Mouse (Mus musculus): ENCODE measurements at regions not wholly inside any gene's neighbourhood (a gene's known extent, or its start where the extent isn't known, plus 50 kb on each side); places are given as distances from the start of the nearest gene placed in this dataset.

GRCm38 (mm10) chr6:52429204-52429552 lies 115.9 kb downstream of the Evx1 start:
- no peak for DNase-seq (ENCODE audit: low spot score)

GRCm38 (mm10) chr6:52433234-52433633 lies 119.9 kb downstream of the Evx1 start:
- DNase-seq (ENCODE audit: low spot score) = no peak

DNA sequence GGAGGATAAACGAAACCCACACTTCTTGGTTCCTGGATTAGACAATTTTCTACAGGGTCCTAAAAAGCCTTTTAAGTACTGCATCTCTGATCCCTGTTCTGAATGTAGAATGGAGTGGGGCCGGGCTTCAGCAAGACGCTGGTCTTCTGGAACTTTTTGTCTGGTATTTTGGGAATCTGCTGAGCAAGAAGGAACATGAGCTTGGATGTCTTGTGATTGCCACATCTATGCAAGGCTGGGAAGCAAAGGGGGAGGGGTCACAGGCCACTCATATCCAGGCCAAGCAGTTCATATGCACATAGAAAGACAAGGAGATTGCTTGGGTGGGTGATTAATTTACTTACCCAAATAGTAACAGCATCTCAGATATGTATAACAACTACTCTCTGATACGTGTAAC lies 121.5 kb downstream of the Evx1 start:
- DNase-seq (ENCODE audit: low spot score) = no peak

- DNase-seq (ENCODE audit: low spot score) = no peak
Observed at GRCm38 (mm10) chr6:52435358-52435757, 122.1 kb downstream of the Evx1 start.

GRCm38 (mm10) chr6:52438366-52438765 lies 125.1 kb downstream of the Evx1 start:
- DNase-seq (ENCODE audit: low spot score) = no peak

DNA sequence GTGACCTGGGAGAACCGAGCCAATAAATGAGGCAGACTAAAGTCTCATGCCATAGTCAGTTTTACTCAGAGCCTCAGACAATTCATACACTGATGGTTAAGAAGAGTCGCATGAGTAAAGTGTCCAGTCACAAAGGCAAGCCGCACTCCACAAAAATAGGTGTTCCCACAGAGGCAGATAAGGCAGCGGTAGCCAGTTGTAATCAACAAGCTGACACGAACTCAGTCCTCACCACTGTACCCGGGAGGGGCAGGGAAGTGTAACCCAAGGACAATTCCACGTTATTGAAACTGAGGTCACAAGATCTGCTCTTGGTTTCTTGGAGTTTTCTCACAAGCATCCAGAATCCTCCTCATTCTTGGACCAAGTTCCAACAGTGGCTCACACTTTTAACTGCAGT lies 125.9 kb downstream of the Evx1 start:
- DNase-seq (ENCODE audit: low spot score) = no peak

- DNase-seq (ENCODE audit: low spot score) = no peak
Observed at GRCm38 (mm10) chr6:52440160-52440559, 126.9 kb downstream of the Evx1 start.

DNA sequence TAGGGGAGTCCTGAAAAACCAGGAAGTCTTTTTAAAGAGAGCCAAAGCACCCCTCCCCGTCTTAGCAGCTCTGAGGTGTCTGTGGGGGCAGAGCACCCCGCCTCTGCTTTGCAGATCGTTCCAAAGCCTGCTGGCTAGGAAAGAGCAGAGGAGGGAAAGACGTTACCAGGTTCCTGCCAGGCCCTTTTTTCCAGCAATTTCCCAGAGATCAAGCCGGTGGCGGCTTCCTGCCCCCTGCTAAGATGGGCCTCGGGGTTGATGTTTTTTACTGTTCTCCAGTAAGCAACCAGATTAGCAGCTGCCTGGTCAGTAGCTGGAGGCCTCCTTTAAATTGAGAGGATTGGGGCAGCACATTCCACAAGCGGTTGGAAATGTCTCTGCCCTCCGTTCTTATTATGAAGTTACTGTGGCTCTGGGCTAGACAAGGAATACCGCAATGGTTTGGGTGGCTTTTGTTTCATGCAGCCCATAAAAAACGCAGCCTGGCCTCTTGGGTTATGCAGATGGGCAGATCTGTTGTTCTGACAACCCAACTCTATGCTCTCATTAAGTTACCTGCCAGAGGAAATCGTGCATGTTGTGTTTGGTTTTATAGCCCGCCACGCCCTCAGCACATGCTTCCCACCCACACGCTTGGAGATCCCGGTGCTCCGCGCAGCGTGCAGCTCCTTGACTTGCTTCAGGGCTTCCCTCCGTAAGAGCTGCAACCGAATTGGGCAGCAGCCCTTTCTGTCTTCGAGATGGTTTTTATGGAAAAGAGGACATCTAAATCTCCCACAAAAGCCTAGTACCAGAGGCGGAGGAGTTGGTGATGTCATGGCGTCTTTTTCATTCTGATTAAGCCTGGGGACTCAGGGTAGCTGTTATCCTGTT lies 130.1 kb downstream of the Evx1 start:
- DNase-seq (ENCODE audit: low spot score) = no peak

DNA sequence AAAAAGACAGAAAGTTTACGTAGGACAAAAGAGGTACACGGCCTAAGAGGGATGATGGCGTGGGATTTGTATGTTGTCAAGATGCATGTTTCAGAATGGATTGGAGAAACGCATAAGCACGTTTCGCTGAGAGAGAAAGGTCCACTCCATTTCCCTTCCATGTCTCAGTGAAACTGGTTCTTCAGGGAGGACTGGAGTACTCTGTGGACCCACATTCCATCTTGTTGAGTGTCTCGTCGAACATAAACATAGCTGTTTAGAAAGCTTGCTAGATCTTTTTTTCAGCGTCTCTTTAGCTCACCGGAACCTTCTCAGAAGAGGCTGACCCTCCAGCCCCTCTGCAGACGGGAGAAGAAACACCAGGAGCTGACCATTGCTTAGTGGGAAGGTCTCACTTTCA lies 145.5 kb downstream of the Evx1 start:
- no peak for DNase-seq (ENCODE audit: low spot score)

- DNase-seq (ENCODE audit: low spot score) = no peak
Observed at GRCm38 (mm10) chr6:52461186-52461585, 147.9 kb downstream of the Evx1 start.

- peak; percentile 18 for DNase-seq (ENCODE audit: low spot score)
Observed at GRCm38 (mm10) chr6:52463369-52463768, 150.1 kb downstream of the Evx1 start.

DNA sequence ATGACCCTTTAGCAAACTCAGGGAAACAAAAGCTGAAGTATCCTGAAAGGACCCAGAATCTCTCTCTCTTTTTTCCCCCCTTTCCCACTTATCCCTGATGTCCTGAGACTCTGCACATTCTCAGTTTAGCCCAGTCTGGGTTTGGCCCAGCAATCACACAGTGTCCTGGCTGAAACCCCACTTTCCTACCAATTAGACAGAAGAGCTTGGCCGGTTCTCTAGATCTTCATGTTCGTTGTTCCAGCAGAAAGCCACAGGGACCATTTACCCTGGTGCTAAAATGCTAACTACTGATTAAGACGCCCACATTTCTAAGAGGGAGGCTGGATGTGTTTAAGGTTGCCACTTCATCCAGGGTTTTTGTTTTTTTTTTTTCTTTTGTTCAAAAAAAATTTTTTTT lies 151.3 kb downstream of the Evx1 start:
- DNase-seq (ENCODE audit: low spot score) = no peak

DNA sequence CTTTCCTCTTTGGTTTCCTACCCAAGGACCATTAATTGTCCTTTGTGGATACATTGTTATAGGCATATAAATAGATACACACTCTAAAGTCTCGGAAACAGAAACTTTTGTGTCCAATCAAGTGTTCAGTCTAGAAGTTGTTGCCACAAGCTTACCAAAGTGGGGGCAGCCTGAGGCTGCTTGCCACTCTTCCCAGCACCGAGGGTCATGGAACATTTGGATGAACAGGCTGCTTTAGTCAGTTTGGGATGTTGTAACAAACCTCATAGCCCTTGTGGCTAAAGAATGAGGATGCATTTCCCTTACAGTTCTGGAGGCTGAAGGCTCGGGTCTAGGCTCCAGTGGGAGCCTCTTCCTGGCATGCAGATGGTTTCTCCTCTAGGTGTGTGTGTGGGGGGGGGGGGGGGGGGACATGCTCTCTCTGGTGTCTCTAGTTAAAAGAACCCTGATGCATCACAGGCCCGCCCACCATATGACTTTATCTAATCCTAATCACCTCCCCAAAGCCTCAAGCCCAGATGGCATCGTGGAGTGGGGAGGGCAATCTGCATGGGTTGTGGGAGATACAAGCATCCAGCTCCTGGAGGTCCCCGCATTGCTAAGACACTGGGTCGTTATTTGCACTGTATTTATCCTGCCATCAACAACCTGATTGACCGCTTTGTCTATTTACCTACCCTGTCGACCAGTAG lies 152.7 kb downstream of the Evx1 start:
- DNase-seq (ENCODE audit: low spot score) = no peak

DNA sequence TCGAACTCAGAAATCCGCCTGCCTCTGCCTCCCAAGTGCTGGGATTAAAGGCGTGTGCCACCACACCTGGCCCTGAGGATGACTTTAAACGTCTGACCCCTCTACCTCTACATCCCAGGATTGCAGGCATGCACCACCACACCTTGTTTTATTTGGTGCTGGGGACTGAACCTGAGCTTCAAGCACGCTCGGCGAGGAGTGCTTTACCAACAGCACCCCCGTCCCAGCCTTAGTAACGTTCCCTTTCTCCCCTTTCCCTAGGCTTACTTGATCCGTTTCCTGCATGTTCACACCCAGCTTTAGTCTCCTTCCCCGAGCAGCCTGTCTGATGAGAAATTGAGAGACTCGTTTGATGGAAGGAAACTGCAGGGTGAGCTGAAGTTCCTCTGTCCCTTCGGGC lies 157.5 kb downstream of the Evx1 start:
- DNase-seq (ENCODE audit: low spot score) = no peak

- no peak for DNase-seq (ENCODE audit: low spot score)
Observed at GRCm38 (mm10) chr6:52471384-52471957, 158.2 kb downstream of the Evx1 start.

- DNase-seq (ENCODE audit: low spot score) = no peak
Observed at GRCm38 (mm10) chr6:52472008-52472407, 158.7 kb downstream of the Evx1 start.

GRCm38 (mm10) chr6:52473042-52473589 lies 159.8 kb downstream of the Evx1 start:
- no peak for DNase-seq (ENCODE audit: low spot score)

DNA sequence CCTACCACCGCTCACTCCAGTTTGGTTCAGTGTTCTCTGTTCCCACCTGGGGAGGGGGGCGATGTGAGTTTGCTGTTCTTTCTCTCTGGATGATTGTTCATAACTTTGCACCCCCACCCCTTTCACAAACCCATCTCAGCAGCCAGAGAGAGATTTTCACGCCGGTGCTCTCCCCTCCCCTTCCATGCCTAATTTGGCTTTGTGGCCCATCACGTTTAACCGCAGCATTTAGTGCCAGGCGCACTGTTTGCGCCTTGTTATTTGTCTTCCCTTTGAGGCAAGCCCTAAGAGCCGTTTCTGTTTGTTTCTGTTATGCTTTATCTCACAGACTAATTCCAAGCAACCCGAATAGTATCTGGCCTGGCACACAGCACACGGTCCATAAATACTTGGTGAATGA lies 160.6 kb downstream of the Evx1 start:
- no peak for DNase-seq (ENCODE audit: low spot score)

- DNase-seq (ENCODE audit: low spot score) = no peak
Observed at GRCm38 (mm10) chr6:52475676-52476075, 162.4 kb downstream of the Evx1 start.

DNA sequence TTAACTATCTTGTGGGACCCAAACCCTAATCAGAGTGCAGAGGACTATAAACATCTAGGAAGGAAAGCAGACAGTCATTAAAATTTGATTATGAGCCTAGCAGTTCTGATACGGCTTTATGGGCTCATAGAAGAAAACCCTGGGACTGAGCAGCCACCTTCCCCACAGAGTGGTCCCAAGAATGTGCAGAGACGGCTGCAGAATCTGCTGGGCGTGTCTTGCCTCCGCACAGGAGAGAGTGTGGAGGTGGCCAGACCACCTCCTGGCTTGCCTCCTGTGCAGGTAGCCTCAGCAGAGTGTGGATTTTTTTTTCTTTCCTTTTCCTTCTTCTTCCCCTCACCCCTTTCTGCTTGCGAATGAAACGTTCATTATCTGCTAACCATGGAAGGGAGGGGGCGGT lies 163.3 kb downstream of the Hibadh start:
- DNase-seq (ENCODE audit: low spot score) = no peak

DNA sequence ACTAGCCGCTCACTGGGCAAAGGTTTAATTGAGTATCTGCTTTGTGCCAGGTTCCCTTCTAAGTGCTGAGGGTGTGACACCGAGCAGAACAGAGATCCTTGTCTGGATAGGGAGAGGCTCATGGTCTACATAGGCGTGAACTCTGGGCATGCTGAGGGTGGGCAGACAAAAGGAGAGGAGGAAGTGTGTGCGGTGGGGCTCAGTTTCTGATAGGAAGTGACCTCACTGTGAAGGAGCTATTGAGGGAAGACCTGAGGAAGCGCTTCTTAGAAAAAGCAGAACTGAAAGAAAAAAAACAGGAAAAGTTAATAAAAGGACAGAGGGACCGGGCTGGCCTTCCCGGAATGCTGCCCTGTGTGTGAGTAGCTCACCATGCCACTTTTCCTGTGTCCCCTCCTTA lies 162.8 kb downstream of the Hibadh start:
- DNase-seq (ENCODE audit: low spot score) = peak; percentile 35

- no peak for DNase-seq (ENCODE audit: low spot score)
Observed at GRCm38 (mm10) chr6:52478624-52479023, 161.6 kb downstream of the Hibadh start.

DNA sequence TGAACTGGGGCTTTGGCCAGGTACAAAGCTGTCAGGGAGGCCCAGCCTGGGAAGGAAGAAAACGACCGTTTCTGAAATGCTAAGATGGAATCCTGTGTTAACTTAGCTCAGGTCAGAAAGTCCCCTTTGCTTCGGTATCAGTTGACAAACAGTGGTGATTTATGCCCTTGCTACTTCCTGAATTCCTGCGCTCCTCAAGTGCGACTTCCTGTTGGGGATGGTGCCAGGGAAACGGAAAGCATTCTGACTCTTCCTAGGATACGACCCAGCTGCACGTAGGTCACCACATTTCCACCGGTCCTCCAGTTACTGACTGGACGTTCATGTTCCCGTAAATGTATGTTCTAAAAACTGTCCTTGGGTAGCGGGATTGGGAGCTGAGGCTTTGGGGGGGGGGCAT lies 161.0 kb downstream of the Hibadh start:
- DNase-seq (ENCODE audit: low spot score) = no peak

Measured in layer of hippocampus, adult 11-12 months (tissue).